Mouse (Mus musculus) myocyte (in vitro differentiated cells): ENCODE measurements around the gene Sphk1. TPM values are rescaled to one million over a fixed set of nuclear protein-coding genes. Genes with fewer than 3 reads are reported as not detected.

Source experiments
- H3K27me3 ChIP-seq: one replicate; pipeline ENCODE4 v1.6.1; 2011; ENCODE audit not compliant: control insufficient read depth, insufficient read depth, insufficient read length
- H3K36me3 ChIP-seq: one replicate; pipeline ENCODE4 v1.6.1; 2011; ENCODE audit not compliant: control insufficient read depth, insufficient read depth
- H3K4me2 ChIP-seq: one replicate; pipeline ENCODE4 v1.6.1; 2011; ENCODE audit warnings: low read depth, control low read depth
- H3K4me3 ChIP-seq: one replicate; pipeline ENCODE4 v1.5.1; 2011; ENCODE audit warnings: mild to moderate bottlenecking, control low read depth, moderate library complexity
- H3K79me2 ChIP-seq: one replicate; pipeline ENCODE4 v1.6.1; 2011; ENCODE audit not compliant: control insufficient read depth, insufficient read depth
- H3ac ChIP-seq: one replicate; pipeline ENCODE4 v1.6.1; 2011; ENCODE audit not compliant: control insufficient read depth, insufficient read length
- CEBPB ChIP-seq: IDR thresholded peaks from 2 replicates; pipeline ENCODE4 v1.6.1; 2011; ENCODE audit warnings: mild to moderate bottlenecking, moderate library complexity; ENCODE audit not compliant: poor library complexity, insufficient read depth, severe bottlenecking
- E2F4 ChIP-seq: IDR thresholded peaks from one replicate; pipeline ENCODE4 v1.6.1; 2011; ENCODE audit warnings: mild to moderate bottlenecking, control low read depth, moderate library complexity; ENCODE audit not compliant: insufficient read depth
- MAX ChIP-seq: IDR thresholded peaks from one replicate; pipeline ENCODE4 v1.6.1; 2011; ENCODE audit warnings: low read depth, mild to moderate bottlenecking, control low read depth
- MYOD1 ChIP-seq, 3 experiments: IDR thresholded peaks; one replicate each; pipeline ENCODE4 v1.6.1; 2011; ENCODE audit warnings: control low read depth in 2 of 3, low read depth in 2 of 3, mild to moderate bottlenecking in 2 of 3, moderate library complexity in 1 of 3; ENCODE audit not compliant: insufficient read length in 2 of 3, control insufficient read depth in 1 of 3
- MYOG ChIP-seq, 3 experiments: IDR thresholded peaks; one replicate each; pipeline ENCODE4 v1.6.1; 2011; ENCODE audit warnings: control low read depth in 2 of 3, low read depth in 2 of 3, mild to moderate bottlenecking in 2 of 3; ENCODE audit not compliant: insufficient read length in 2 of 3, control insufficient read depth in 1 of 3, insufficient read depth in 1 of 3
- POLR2A ChIP-seq: IDR thresholded peaks from one replicate; pipeline ENCODE4 v1.6.1; 2011; ENCODE audit warnings: low read depth, mild to moderate bottlenecking, control low read depth, moderate library complexity; ENCODE audit not compliant: insufficient read length
- POLR2AphosphoS2 ChIP-seq: IDR thresholded peaks from one replicate; pipeline ENCODE4 v1.6.1; 2011; ENCODE audit warnings: low read depth, control low read depth; ENCODE audit not compliant: insufficient read length
- REST ChIP-seq: IDR thresholded peaks from one replicate; pipeline ENCODE4 v1.6.1; 2011; ENCODE audit warnings: mild to moderate bottlenecking, control low read depth, moderate library complexity; ENCODE audit not compliant: insufficient read depth, insufficient read length
- SRF ChIP-seq: IDR thresholded peaks from one replicate; pipeline ENCODE4 v1.6.1; 2011; ENCODE audit warnings: low read depth; ENCODE audit not compliant: control insufficient read depth, insufficient read length
- TCF12 ChIP-seq: IDR thresholded peaks from one replicate; pipeline ENCODE4 v1.6.1; 2011; ENCODE audit warnings: mild to moderate bottlenecking, control low read depth; ENCODE audit not compliant: poor library complexity, insufficient read depth, severe bottlenecking
- TCF3 ChIP-seq: IDR thresholded peaks from one replicate; pipeline ENCODE4 v1.6.1; 2011; ENCODE audit warnings: low read depth, control low read depth; ENCODE audit not compliant: insufficient read length
- USF1 ChIP-seq: IDR thresholded peaks from one replicate; pipeline ENCODE4 v1.6.1; 2011; ENCODE audit warnings: low read depth, mild to moderate bottlenecking, control low read depth, moderate library complexity
- polyA plus RNA-seq: library from polyadenylated mRNA; unstranded; fragments of >200 nt; fragmentation: generic; extraction: Trizol; gene quantifications from one replicate; pipeline ENCODE4 v1.2.1, GENCODE M21; 2012; ENCODE audit warnings: missing spikeins

Sphk1 gene
- polyA plus RNA-seq, 1 experiment = 24.5 TPM

DNA sequence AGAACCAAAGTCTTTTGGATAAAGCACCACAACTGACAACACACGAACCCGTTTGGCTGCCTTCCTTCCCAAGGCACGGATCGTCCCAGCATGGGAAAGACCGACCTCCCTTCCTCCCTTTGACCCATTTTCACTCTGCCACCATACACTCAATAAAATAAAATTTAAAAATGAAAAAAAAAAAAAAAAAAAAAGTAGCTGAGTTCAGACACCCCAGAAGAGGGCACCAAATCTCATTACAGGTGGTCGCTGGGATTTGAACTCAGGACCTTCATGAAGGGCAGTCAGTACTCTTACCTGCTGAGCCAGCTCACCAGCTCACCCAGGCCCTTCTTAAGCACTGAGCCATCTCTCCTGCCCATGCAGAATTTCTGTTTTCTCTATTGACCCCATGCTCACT is 31.7 kb upstream of the Sphk1 start:
- Histone ChIP-seq H3ac (no peak overlapping the region), H3K4me3 (no peak overlapping the region)

GRCm38 (mm10) chr11:116501005-116501746 is 29.5 kb upstream of the Sphk1 start:
- Histone ChIP-seq H3K4me2 (no peak overlapping the region), H3K79me2 (no peaks in the 10 kb centered on the region), H3K4me3 (no peak overlapping the region), H3K36me3 (no peaks in the 10 kb centered on the region), H3K27me3 (no peaks in the 10 kb centered on the region), H3ac (no peak overlapping the region)
- no peak for TF ChIP-seq POLR2A
- TF ChIP-seq TCF12 = no peak
- no peak for TF ChIP-seq MYOD1 (IDR thresholded peaks at IDR 0.05; ENCODE audit: control insufficient read depth in 1 of 3, insufficient read length in 2 of 3, low read depth in 2 of 3)
- TF ChIP-seq REST = no peak
- no peak for TF ChIP-seq MAX
- TF ChIP-seq POLR2AphosphoS2 = no peak
- no peak for TF ChIP-seq SRF
- no peak for TF ChIP-seq MYOG (IDR thresholded peaks at IDR 0.05; ENCODE audit: control insufficient read depth in 1 of 3, insufficient read depth in 1 of 3, insufficient read length in 2 of 3, low read depth in 2 of 3)
- TF ChIP-seq CEBPB = no peak

More for the DNA sequence above, 31.7 kb upstream of the Sphk1 start:
- H3K36me3 ChIP-seq = no peaks in the 10 kb centered on the region
- TF ChIP-seq SRF (no peak), MYOD1 (IDR thresholded peaks at IDR 0.05; ENCODE audit: control insufficient read depth in 1 of 3, insufficient read length in 2 of 3, low read depth in 2 of 3) (no peak), MYOG (IDR thresholded peaks at IDR 0.05; ENCODE audit: control insufficient read depth in 1 of 3, insufficient read depth in 1 of 3, insufficient read length in 2 of 3, low read depth in 2 of 3) (no peak), TCF12 (no peak), CEBPB (no peak), POLR2AphosphoS2 (no peak), MAX (no peak), POLR2A (no peak), E2F4 (no peak), REST (no peak), USF1 (no peak), TCF3 (no peak)
- H3K27me3 ChIP-seq = no peaks in the 10 kb centered on the region
- H3K79me2 ChIP-seq = no peaks in the 10 kb centered on the region
- no peak overlapping the region for H3K4me2 ChIP-seq

DNA sequence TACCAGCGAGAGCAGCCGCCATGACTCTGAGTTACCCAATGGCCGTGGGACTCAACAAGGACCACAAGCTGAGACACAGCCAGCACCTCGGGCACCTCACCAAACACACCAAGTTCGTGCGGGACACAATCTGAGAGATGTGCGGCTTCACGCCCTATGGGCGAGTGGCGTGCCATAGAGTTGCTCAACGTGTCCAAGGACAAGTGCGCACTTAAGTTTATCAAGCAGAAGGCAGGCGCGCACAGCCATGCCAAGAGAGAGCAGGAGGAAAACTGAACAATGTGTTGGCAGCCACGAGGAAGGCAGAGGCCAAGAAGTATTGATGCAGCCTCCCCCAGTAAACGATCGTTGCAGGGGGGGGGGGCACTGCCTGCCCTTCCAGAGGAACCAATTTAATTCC is 26.2 kb upstream of the Sphk1 start:
- TF ChIP-seq USF1 (no peak), MYOG (IDR thresholded peaks at IDR 0.05; ENCODE audit: control insufficient read depth in 1 of 3, insufficient read depth in 1 of 3, insufficient read length in 2 of 3, low read depth in 2 of 3) (no peak)

DNA sequence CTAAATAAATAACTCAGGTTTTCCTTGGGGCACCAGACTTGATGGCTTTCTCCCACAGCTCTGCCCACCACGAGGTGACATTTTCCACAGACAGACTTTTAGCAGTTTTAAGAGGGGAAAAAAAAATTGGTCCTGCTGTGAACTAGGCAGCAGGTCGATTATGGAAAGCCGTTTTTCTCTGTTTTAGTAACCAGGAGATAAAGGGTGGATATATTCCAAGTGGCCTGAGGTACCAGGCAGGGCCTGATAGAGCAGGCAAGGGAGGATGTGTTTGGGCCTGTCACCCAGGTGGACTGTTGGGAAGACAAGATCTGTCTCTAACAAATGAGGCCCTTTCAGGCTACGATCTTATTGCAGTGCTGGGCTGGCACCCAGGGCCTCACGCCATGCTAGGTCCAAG is 25.2 kb upstream of the Sphk1 start:
- Histone ChIP-seq H3K79me2 (no peaks in the 10 kb centered on the region), H3K27me3 (no peaks in the 10 kb centered on the region), H3K4me2 (no peak overlapping the region), H3K36me3 (no peaks in the 10 kb centered on the region), H3ac (no peak overlapping the region), H3K4me3 (no peak overlapping the region)
- no peak for TF ChIP-seq SRF
- TF ChIP-seq CEBPB = no peak
- no peak for TF ChIP-seq TCF12
- TF ChIP-seq POLR2A = no peak

More for the DNA sequence above, 26.2 kb upstream of the Sphk1 start:
- H3K79me2 ChIP-seq = no peaks in the 10 kb centered on the region
- H3ac ChIP-seq = no peak overlapping the region
- H3K36me3 ChIP-seq = no peaks in the 10 kb centered on the region
- H3K4me3 ChIP-seq = no peak overlapping the region
- H3K27me3 ChIP-seq = no peaks in the 10 kb centered on the region
- no peak overlapping the region for H3K4me2 ChIP-seq

DNA sequence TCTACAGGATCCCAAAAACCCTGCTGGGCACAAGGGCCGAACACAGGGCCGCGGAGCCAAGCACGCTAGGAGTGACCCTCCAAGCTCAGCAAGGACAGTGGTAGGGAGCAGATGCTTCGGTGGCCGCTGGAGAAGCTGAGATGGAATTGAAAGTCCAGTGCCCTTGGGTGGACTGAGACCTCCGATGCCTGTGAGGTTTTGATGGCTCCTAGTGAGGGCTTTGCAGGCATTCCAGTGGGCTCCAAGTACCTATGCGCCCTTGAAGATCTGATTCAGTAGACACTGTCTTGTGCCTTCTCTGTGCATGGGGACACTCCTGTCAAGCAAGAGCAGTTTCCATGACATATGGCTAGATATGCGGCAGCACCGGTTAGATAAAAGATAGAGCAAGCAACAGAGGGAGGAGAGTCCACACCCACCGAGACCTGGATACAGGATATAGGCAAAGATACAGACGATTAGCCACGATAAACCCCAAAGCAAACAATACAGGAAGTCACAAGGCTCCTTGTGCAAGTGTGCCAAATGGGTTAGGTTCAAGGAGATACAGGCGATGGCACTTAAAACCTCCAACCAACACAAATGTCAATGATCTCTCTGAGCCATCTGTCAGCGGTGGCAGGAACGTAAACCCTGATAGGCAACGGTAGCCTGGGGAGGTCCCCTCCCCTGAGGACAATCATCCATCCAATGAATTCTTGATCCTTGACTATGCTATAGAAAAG is 24.4 kb upstream of the Sphk1 start:
- H3K27me3 ChIP-seq = no peaks in the 10 kb centered on the region
- no peak overlapping the region for H3ac ChIP-seq
- H3K4me2 ChIP-seq = no peak overlapping the region
- TF ChIP-seq MAX (no peak), CEBPB (no peak), USF1 (no peak), TCF3 (no peak), E2F4 (no peak), REST (no peak), SRF (no peak), POLR2AphosphoS2 (no peak), TCF12 (no peak), POLR2A (no peak), MYOG (IDR thresholded peaks at IDR 0.05; ENCODE audit: control insufficient read depth in 1 of 3, insufficient read depth in 1 of 3, insufficient read length in 2 of 3, low read depth in 2 of 3) (no peak), MYOD1 (IDR thresholded peaks at IDR 0.05; ENCODE audit: control insufficient read depth in 1 of 3, insufficient read length in 2 of 3, low read depth in 2 of 3) (no peak)
- H3K79me2 ChIP-seq = no peaks in the 10 kb centered on the region
- no peak overlapping the region for H3K4me3 ChIP-seq
- no peaks in the 10 kb centered on the region for H3K36me3 ChIP-seq
